Mouse (Mus musculus) cerebellum, postnatal 10 days (tissue): ENCODE data around the gene Tekt4.

Experiments
- DNase-seq, 2 experiments: peaks; one replicate each; pipeline ENCODE4 v3.0.0; 2021; ENCODE audit warnings: mixed read lengths in 2 of 2

The Tekt4 gene

DNA sequence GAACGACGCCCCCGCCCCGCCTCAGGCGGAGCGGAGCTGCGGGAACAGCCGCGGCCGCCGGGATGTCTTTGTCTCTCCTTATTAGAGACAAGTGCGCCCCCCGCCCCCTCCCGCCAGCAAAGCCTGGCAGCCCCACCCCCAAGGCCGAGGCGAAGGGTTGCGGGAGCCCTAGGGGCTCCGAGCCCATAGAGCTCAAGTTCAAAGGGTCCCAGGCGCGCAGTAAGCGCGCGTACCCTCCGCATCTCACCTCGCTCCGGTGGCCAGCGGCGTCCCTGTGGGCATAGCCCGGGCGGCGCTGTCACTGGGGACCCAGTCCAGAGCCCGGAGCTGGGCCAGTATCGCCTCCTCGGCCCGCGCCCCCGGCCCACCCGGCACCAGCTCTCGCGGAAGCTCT lies 21.2 kb upstream of the Tekt4 start:
- peak; percentile 47 to 54 for DNase-seq

DNA sequence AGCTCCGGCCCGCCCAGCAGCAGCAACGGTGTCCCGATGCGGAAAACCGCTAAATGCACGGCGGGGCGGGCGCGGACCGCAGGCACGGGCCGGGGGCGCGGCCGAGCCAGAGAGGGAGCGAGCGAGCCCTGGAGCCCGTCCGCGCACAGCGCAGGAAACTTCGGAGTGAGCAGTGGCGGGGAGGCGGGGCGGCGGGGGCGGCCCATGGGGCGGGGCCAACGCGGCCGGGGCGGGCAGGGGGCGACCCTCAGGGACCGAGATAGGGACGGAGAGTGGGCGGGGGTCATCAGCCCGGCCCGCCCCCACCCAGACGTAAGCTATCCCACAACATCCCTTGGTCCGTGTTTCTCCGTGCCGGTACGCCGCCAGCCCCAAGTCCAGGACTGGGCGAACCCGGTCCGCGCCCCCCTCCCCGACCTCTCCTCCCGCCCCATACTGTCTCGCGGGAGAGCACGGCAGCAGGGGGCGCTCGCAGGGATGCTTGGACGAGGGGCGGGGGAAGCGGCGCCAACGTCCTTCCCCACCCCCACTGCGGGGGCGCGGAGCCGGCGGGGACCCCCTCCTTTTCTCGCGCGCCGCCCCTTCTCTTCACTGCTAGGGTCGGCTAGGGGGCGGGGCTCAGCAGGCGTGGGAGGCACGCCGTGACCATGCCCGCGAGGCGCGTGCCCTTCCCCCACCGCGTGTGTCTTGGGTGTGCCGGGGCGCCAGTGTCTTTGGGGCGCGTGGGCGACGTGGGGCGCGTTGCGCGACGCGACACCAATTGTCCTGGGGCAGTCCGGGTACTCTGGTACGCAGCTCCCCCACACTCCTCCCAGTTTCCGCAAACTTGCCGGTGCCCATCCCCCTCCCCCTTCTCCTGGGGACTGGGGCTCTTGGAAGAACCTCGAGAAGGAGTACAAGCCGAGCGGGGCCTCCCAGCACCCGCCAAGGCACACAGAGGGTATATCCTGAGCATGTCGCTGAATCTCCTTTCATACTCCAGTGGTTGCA lies 20.5 kb upstream of the Tekt4 start, which contains the start of gene Cacna1h:
TSS of gene Cacna1h (minus strand) at position 167 of the 990 bp plus-strand sequence.
- peak; percentile 74 to 78 for DNase-seq

DNA sequence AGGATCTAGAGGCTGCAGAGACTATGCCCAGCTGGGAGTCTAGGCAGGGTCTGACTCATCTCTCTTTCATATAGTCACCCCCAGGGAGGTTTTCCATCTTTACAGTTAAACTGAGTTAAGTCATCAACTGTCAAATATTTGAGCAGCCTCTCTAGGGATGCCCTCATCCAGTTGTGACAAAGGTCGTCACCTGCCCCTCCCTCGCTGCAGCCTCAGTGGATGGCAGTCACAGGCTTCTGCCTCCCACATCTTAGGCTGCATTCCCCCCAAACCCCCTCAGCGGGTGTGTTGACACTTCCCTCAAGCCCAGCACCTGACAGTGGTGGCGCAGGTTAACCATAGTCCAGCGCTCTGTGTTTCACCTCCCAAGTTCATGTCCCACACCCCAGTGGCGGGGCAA lies 13.0 kb upstream of the Tekt4 start:
- DNase-seq: no peak

DNA sequence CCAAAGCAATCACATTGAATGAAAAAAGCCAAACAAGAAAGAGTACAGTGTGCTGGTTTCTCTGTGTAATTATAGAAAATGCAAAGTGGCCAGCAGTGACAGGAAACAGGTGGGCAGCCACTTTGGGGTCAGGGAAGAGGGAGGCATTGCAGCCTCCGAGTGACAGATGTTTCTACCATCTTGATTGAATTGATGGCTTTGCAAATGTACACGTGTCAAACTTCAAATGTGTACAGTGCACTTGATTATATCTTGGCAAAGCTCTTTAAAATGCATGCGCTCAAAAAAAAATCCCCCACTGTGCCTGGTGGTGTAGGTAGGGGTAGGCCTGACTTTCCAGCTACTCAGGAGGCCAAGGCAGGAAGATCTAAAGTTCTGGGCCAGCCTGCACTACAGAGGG lies 11.5 kb upstream of the Tekt4 start:
- no peak for DNase-seq

DNA sequence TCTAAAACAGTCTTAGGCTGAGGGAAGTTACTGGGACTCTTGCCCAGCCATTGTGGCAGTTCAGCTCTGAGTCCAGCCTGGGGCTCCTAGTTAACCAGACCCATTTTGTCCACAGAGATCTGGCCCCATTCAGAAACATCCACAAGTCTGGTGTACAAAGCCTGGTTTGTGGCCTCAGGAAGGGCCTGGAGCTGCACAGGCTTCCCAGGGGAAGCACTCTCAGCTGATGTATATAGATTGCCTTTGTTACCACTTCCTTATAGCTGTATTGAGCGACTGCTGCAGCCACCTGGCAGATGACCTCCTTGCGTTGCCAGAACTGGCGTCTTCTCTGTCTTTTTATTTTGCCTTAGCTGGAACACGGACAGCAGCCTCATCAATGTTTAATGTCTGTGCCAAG lies 9.3 kb upstream of the Tekt4 start:
- DNase-seq: peak in 1 of 2 experiments; percentile 34

DNA sequence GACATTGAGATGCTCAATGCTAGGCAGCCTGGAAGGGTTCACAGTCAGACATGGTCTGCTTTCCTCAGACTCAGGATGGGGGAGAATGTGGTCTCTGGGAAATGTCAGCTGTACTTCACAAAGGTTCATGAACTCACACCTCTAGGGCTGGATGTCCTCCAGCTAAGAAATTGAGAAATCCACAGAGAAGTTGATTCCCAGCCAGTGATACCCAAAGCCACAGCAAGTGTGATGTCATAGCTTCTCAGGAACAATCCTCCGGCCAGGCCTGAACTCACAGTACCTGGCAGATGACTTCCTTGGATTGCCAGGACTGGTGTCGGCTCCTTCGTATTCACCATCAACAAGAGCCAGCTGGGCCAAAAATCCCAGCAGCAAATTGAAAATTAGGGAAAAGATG lies 8.6 kb upstream of the Tekt4 start:
- DNase-seq: peak in 1 of 2 experiments; percentile 17

DNA sequence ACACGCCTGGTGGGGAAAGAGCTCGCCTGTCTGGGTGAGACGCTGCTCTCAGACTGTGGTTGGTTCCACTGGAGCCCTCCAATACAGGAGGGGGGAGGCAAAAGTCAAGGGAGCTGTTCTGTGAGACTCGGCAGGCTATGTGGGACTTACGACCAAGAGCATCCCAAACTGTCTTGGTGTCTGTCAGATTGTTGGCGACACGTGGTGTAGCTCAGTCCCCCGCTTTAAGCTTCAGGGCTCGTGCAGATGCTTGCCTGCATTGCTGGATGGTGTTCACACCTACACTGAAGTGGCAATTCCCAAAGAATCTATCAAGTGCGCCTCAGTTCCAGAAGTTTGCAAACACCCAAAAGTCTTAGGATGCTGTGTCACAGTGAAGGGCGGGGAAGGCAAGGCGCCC lies 6.5 kb upstream of the Tekt4 start:
- DNase-seq: no peak

DNA sequence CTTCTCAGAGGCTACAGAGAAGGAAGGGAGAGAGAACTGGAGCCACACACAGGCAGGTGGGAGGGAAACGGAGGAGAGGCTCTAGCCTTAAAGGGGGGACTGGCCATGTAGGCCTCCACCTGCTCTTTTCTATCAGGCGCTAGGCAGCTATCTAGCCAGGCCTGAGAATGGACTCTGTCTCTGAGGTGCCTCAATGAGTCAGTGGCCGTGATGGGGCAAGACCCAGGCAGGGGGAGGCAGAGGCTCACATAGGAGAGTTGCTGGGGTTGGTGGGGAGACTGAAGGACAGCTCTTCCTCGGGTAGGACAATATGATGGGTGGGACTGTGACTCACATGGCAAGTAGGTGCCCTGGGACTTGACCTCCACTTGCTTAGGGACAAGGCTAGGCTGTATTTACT lies 4.1 kb upstream of the Tekt4 start:
- DNase-seq: no peak

DNA sequence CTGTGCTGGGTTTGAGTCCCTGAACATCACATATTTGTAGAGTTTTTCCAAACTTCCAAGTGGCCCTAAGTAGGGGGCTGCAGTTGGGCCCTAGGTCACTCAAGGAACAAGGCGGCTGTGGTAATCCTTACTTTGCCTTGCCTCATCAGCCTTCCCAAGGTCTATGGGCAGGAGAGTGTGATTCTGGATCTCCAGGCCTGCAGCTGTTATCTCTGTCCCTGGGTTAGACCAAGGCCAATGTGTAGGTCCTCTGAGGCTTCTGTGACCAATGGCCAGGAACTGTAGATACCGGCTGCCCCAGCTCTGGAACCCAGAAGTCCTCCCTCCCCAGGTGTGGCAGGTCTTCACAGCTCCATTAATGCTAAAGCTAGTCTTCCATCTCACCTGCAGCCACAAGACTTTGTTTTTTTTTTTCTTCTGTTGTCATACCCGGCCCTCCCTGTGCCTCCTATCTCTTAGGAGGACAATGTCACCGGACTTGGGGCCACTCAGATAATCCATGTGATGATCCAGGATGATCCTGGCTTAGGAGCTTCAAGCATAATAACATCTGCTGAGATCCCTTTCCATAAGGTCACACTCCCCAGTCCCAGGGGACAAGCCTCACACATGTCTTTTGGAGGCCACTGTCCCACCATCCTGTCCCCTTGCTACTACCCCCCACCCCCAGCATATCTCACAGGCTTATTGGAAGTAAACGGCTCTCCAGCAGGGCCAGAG lies 2.0 kb upstream of the Tekt4 start:
- no peak for DNase-seq

DNA sequence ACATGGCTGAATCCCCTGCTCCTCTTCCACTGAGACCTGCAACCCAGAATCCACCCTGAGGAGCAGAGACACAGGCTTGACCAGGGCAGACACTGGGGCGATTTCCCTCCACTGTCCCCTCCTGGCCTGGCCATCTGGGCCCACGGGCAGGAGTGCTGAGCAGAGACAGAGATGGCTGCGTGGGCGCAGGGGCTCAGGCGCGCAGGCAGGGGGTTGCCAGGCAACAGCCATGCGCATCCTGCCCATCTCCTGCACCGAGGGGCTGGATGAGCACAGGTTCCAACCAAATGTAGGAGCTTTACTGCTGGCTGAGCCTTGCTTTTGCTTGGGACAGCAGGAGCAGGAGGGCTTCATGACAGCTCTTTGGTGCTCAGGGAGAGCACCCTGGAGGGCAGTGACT lies 2.1 kb downstream of the Tekt4 start:
- peak; percentile 35 to 52 for DNase-seq

DNA sequence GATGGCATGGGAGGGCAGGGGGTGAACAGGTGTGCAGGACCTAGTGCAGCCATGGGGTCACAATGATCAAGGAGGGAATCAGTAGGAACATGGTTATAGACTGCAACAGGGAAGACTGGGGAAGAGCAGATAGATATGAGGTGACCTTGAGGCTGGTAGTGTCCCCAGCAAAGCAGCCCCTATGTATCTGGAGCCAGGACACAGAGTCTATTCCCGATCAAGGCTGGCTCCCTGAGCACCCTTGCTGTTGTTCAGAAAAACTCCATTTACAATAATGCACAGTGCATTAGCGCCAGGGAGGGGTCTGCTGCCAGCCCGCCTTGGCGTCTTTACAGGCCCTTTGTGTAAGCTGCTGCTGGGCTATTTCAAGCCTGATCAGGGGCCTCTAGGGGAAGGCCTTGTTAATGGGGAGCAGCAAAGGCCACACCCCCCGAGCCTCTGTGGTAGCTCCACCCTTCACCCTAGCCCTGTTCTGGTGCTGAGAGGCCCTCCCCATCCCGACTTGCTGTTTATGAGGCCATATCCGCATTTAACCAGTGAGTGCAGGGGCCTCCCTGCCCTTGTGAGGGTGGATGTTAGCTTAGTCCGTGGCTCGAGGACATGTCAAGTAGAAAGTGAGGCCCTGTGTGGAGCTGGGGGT lies 7.9 kb downstream of the Tekt4 start:
- peak; percentile 36 to 42 for DNase-seq

DNA sequence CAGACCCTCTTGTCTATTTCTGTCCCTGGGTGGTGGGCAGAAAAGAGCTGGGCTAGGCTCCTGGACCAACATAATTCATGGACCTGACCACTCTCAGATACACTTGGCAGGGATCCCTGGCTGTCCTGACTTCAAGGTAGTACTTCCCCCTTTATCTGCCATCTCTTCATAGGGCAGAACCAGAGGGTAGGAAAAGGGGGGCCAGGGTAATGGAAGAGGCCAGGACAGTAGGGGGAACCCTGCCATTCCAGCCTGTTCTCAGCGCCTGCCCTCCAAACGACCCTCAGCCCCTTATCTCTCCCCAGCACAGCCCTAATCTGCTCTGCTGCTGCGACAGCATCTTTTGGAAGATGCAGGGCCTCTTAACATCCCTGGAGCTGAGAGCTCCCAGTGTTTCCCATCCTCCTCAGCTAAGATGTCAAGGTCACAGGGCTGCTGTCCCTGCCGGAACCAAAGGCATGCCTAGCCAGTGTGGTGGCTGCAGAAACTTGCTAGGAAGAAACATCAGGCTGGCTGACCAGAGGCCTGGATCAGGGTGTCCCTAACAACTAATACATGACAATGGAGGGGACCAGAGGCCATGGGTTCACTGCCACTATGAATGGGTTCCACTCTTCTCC lies 9.0 kb downstream of the Tekt4 start:
- DNase-seq: no peak

DNA sequence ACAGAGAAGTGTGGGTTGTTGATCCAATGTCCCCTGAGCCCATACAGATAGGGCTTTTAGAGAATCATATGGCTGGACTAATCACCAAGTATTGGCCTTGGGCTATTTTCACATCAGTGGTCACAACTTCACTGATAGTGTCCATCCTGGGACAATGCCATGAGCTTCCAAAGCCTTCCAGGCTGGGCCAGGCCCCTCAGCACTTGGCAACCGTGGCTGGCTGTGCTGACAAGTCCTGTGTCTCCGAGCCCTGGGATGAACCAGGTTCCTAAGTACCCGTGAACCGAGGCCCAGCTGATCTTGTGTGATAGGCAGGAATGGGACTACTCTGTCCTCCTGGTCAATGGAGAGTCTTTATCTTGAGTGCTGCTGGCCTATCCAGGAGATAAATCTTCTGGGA lies 9.7 kb downstream of the Tekt4 start:
- DNase-seq: peak; percentile 23 to 35

DNA sequence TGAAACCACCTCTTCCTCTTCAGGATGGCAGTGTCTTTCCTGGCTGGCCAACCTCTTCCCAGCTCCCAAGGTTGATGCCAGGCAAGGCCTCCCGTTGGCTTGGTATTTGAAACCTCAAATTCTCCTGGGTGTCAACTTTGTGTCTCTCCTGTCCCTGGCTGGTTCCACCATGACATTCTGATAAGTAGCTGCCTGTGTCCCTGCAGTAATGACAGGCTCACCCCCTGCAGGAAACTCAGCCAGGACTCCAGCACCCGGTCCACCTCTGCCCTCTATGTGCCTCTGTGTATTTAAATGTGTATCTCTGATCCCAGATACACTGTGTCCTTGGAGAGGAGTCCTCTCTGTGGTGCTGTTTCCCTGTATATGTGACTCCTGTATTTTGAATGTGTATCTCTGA lies 11.8 kb downstream of the Tekt4 start:
- DNase-seq: no peak

DNA sequence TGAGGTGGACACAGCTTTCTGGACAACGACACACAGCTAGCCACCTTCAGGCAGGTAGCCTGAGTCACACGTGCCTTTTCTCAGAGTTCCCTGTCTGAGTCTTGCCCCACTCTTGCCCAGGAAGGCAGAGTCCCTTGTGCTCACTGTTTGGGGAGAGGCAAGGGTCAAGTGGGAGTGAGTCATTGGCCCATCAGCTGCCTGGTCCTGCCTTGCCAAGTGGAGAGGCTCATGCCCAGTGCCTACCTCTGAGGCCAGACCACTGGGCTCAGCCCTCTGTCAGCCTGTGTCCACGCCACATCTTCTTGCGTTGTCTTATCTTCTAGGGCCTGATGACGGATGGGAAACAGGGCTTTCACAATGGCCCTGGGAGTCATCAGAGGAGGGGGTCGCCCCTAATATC lies 13.4 kb downstream of the Tekt4 start:
- peak; percentile 24 for DNase-seq

DNA sequence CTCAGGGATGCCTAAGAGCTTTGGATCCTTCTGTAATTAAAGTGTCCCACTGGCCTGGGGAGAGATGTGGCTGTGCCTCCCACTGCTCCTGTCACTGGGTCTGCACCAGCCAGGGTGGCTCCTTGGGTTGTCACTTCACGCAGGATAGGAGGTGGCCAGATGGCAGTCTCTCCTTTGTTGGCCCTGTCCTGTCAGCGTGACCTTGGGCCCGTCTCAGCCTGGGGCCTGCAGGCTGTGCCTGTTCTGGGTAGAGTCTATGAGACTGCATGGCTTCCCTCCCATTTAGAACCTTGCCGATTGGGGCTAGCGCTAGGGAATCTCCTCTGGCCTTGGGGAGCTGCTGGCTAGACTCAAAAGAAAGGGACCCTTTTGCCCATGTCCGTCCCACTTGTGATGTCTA lies 13.9 kb downstream of the Tekt4 start:
- DNase-seq: peak; percentile 21 to 24

DNA sequence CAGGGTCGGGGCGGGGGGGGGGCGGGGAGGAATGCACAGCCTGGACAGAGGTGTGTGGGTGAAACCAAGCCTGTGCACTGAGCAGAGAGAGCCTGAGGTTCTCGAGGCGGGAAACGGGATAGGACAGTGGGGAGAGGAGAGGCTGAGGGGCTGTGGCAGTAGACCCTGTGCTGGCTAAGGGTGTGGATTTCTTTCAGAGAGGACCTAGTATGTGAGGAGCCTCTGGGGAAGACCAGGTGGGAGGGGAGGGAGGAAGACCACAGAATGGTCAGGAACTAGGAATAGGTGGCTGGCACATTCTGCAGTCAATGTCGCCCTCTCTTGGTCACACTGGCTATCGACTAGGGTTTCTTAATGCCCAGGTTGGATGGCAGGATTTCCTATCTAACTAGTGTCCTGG lies 15.4 kb downstream of the Tekt4 start:
- DNase-seq: peak; percentile 87 to 90

DNA sequence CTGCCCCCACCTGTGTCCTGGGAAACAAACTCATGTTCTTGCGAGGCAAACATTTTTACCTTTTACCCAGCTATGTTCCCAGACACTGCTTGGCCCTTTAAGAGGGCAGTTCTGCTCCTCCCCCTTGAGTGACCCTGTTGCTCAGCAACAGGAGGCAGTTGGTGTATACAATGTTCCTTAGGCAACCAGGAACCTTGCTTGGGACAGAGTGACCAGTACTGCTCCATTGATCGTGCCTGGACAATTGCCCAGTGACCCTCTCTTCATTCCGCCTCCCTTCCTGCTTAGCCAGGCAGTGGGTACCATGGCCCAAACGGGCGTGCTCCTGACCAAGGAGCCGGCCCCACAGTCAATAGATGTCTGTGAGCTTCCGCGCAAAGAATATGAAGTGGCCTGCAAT lies 17.0 kb downstream of the Tekt4 start:
- peak; percentile 34 to 53 for DNase-seq

DNA sequence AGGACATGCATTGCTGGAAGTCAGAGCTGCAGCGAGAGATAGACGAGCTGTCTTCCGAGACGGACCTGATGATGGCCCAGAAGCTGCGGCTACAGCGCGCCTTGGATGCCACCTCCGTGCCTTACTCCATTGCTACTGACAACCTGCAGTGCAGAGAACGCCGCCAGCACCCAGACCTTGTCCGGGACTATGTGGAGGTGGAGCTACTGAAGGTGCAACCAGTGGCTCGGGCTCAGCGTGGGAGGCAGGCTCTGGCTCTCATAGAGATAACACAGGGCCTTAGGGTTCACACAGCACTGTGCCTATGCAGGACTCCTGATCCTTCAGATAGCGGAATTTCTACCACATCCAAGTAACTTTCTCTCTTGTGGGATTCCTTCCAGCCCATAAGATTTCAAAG lies 17.6 kb downstream of the Tekt4 start:
- no peak for DNase-seq

DNA sequence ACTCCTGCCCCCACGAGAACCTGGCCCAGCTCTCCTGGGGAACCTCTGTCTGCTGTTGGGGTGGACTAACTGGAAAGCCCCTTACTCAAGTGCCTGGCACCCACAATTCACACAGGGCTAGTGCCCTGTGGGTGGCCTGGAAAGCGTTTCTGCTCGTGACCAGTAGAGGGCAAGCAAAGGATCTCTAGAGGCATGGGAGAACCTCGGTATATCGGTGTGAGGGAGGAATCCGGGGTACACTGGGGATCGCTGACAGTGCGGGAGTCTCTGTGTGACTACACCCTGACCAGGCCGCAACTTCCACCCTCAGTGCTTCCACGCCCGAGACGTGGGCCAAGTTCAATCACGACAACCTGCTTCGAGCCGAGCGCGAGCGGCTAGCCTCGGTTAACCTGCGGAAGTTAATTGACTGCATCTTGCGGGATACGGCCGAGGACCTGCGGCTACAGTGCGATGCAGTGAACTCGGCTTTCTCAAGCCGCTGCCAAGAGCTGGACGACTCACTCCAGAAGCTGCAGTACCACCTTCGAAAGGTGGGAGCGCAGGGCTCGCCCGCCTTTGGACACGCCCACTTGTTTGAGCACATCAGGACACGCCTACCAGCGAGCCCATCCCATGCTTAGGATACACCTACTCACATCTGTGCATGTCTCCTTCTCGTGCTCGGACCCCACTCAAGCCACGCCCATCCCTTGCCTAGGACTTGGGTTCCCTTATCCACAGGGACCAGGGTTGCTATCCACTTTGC lies 20.1 kb downstream of the Tekt4 start:
- DNase-seq: peak; percentile 66 to 77

DNA sequence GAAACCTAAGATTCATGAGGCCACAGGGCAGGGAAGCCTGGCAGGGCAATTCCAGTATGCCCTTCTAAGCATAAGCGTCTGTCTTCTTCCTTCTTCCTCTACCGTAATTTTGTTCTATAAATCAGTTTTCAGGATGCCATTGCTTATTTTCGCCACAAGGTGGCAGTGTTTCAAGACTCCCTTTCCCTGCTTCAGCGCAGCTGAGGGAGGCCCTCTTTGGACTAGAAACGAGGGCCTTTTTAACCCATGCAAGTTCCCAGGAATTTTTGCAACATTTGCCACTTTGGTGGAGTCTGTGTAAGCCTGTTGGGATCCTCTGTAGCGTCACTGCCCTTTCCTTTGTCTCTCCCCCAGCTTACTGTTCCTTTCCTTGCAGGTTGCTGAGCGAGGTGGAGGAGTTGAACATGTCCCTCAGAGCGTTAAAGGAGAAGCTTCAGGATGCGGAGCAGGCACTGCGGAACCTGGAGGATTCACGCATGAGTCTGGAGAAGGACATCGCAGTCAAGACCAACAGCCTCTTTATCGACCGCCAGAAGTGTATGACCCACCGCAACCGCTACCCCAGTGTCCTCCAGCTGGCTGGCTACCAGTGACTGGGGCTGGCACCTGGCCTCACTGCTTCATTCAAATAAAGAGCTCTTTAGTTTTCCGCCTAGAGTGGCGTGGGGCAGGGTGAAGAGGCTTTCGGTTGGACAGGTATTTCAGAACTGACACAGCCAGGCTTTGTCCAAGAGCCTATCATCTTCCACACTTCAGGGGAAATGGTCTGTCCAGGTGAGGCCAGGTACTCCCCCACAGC lies 21.7 kb downstream of the Tekt4 start:
- peak; percentile 74 to 79 for DNase-seq
